Mouse (Mus musculus): ENCODE measurements around the gene Lonp1. TPM values are rescaled to one million over a fixed set of nuclear protein-coding genes. Genes with fewer than 3 reads are reported as not detected.
"Not testable (repeated sequence)": the region's sequence is repeated elsewhere in the genome, so short reads cannot be mapped to it uniquely, and the experiment has no call there.

The Lonp1 gene
- 3.6 and 4.2 TPM in 2 replicates for total RNA-seq (2015; ENCODE audit: low replicate concordance)
- total RNA-seq (2017; ENCODE audit: low replicate concordance): 9.5 and 15.0 TPM in 2 replicates

- ATAC-seq (replicated peaks; ENCODE audit: low FRiP score, poor library complexity, severe bottlenecking): peak; percentile 92
Measured at GRCm38 (mm10) chr17:56626754-56627470, at the start of gene Lonp1. Gene Lonp1 (minus strand): TSS chr17:56626887.

- ATAC-seq (replicated peaks; ENCODE audit: low FRiP score, poor library complexity, severe bottlenecking): 0 out of 2 replicates have a peak, but pooled peaks have one; percentile 4
Measured at GRCm38 (mm10) chr17:56673647-56674416, 47.1 kb upstream of the Lonp1 start.

GRCm38 (mm10) chr17:56672941-56673646 lies 46.4 kb upstream of the Lonp1 start, which contains the start of gene Ranbp3:
Gene Ranbp3 (plus strand): TSS chr17:56673294.
- ATAC-seq (replicated peaks; ENCODE audit: low FRiP score, poor library complexity, severe bottlenecking): peak; percentile 87

DNA sequence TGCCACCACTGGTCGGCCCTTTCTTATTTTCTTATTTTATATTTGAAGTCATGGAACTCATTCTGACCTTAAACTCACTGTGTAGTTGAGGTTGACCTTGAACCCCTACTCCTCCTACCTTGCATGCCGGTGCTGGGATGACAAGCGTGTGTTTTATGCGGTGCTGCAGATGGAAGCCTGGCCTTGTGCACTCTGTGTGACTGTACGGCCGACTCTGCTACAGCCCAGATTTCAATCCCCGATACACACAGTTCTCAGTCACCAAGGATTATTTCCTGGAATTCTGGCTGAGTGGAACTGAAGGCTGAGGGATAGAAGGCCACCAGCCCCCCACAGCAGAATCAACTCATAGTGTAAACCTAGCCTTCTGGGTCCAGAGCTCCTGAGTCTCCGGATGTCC lies 43.1 kb upstream of the Lonp1 start:
- no peak for ATAC-seq (replicated peaks; ENCODE audit: low FRiP score, poor library complexity, severe bottlenecking)

- peak; percentile 49 for ATAC-seq (replicated peaks; ENCODE audit: low FRiP score, poor library complexity, severe bottlenecking)
Measured at GRCm38 (mm10) chr17:56668384-56669144, 41.9 kb upstream of the Lonp1 start.

DNA sequence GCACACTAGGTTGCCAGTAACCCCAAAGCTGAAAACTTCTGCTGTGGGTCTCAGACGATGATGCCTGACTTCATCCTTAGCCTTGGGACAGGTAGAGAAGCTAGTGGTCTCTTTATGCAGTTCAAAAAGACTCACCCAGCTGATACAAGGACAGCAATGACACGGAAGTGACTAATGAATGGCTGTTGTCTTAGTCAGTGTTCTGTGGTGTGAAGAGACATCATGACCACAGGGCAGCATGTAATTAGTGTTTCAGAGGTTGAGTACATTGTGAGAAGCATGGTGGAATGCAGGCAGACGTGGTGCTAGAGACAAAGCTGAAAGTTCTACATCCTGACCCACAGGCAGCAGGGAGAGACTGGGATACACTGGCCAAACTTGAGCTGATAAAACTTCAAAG lies 40.9 kb upstream of the Lonp1 start:
- ATAC-seq (replicated peaks; ENCODE audit: low FRiP score, poor library complexity, severe bottlenecking): no peak

DNA sequence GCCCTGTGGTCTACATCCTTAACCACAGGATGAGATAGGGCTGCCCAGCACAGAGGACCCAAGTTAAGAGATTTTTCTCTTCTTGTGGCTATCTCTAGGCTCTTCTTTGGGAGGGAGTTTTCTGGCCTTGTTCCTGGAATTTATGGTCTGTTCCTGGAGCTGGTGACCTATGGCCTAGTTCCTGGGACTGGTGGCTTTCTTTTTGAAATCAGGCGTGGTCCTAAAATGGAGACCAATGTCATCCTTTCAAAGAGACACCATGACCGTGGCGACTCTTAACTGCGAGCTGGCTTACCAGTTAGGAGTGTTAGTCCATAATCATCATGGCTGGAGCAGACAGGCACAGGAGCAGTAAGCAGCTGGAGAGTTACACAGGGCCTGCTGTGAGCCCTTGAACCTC lies 39.7 kb upstream of the Lonp1 start:
- no peak for ATAC-seq (replicated peaks; ENCODE audit: low FRiP score, poor library complexity, severe bottlenecking)

GRCm38 (mm10) chr17:56664333-56664732 lies 37.6 kb upstream of the Lonp1 start:
- ATAC-seq (replicated peaks; ENCODE audit: low FRiP score, poor library complexity, severe bottlenecking): no peak

- no peak for ATAC-seq (replicated peaks; ENCODE audit: low FRiP score, poor library complexity, severe bottlenecking)
Measured at GRCm38 (mm10) chr17:56663659-56664058, 37.0 kb upstream of the Lonp1 start.

- ATAC-seq (replicated peaks; ENCODE audit: low FRiP score, poor library complexity, severe bottlenecking): no peak
Measured at GRCm38 (mm10) chr17:56656171-56656570, 29.5 kb upstream of the Lonp1 start.

- ATAC-seq (replicated peaks; ENCODE audit: low FRiP score, poor library complexity, severe bottlenecking): no peak
Measured at GRCm38 (mm10) chr17:56655311-56655710, 28.6 kb upstream of the Lonp1 start.

- ATAC-seq (replicated peaks; ENCODE audit: low FRiP score, poor library complexity, severe bottlenecking): no peak
Measured at GRCm38 (mm10) chr17:56654771-56655170, 28.1 kb upstream of the Lonp1 start.

- no peak for ATAC-seq (replicated peaks; ENCODE audit: low FRiP score, poor library complexity, severe bottlenecking)
Measured at GRCm38 (mm10) chr17:56651801-56652200, 25.1 kb upstream of the Lonp1 start.

GRCm38 (mm10) chr17:56647546-56647945 lies 20.9 kb upstream of the Lonp1 start:
- no peak for ATAC-seq (replicated peaks; ENCODE audit: low FRiP score, poor library complexity, severe bottlenecking)

- ATAC-seq (replicated peaks; ENCODE audit: low FRiP score, poor library complexity, severe bottlenecking): no peak
Measured at GRCm38 (mm10) chr17:56643237-56643636, 16.6 kb upstream of the Lonp1 start.

GRCm38 (mm10) chr17:56634023-56634422 lies 7.3 kb upstream of the Lonp1 start:
- no peak for ATAC-seq (replicated peaks; ENCODE audit: low FRiP score, poor library complexity, severe bottlenecking)

- no peak for ATAC-seq (replicated peaks; ENCODE audit: low FRiP score, poor library complexity, severe bottlenecking)
Measured at GRCm38 (mm10) chr17:56631807-56632206, 5.1 kb upstream of the Lonp1 start.

- not testable (repeated sequence) for ATAC-seq (replicated peaks; ENCODE audit: low FRiP score, poor library complexity, severe bottlenecking)
Measured at GRCm38 (mm10) chr17:56629800-56630781, 3.4 kb upstream of the Lonp1 start.
